Mouse (Mus musculus) forebrain, embryonic 14.5 days (tissue): ENCODE results near the gene Mrpl28. TPM values are rescaled to one million over a fixed set of nuclear protein-coding genes. Genes with fewer than 3 reads are reported as not detected.

Experiments
- polyA plus RNA-seq: library from polyadenylated mRNA; unstranded; fragments of >200 nt; fragmentation: Nextera tagmentation; extraction: Ambion mirVana; gene quantifications from 2 replicates; pipeline ENCODE4 v1.2.1, GENCODE M21; 2014

The Mrpl28 gene
- polyA plus RNA-seq, 1 experiment from 2014 or later: 250 TPM

Other genes with a start within 250 kb of the Mrpl28 start
- gene Mettl26, start 248.4 kb upstream of the Mrpl28 start, polyA plus RNA-seq: 60.5 and 66.0 TPM in 2 replicates
- 0.36 and 0.47 TPM in 2 replicates for gene Wfikkn1, start 242.6 kb upstream of the Mrpl28 start, polyA plus RNA-seq
- gene Rab40c, start 203.8 kb upstream of the Mrpl28 start, polyA plus RNA-seq: 31.6 and 33.3 TPM in 2 replicates
- 49.5 and 52.6 TPM in 2 replicates for gene Pigq, start 178.6 kb upstream of the Mrpl28 start, polyA plus RNA-seq
- not detected in 2 replicates for gene Nhlrc4, start 178.5 kb upstream of the Mrpl28 start, polyA plus RNA-seq
- 0.18 TPM in 1 of 2 replicates, not detected in the other for gene A930017K11Rik, start 170.9 kb upstream of the Mrpl28 start, polyA plus RNA-seq
- gene Capn15, start 137.7 kb upstream of the Mrpl28 start, polyA plus RNA-seq: 17.0 and 20.3 TPM in 2 replicates
- 15.2 and 20.5 TPM in 2 replicates for gene Rab11fip3, start 53.9 kb upstream of the Mrpl28 start, polyA plus RNA-seq
- 13.6 and 14.4 TPM in 2 replicates for gene Decr2, start 33.2 kb upstream of the Mrpl28 start, polyA plus RNA-seq
- 31.3 and 40.0 TPM in 2 replicates for gene Nme4, start 27.9 kb upstream of the Mrpl28 start, polyA plus RNA-seq
- gene Tmem8, start 10.2 kb upstream of the Mrpl28 start, polyA plus RNA-seq: 1.5 and 1.9 TPM in 2 replicates
- 10.3 and 11.0 TPM in 2 replicates for gene Axin1, start 15.2 kb downstream of the Mrpl28 start, polyA plus RNA-seq
- not detected in 2 replicates for gene Pdia2, start 75.6 kb downstream of the Mrpl28 start, polyA plus RNA-seq
- gene Rgs11, start 79.5 kb downstream of the Mrpl28 start, polyA plus RNA-seq: 1.7 and 3.2 TPM in 2 replicates
- gene Arhgdig, start 84.3 kb downstream of the Mrpl28 start, polyA plus RNA-seq: 33.8 and 44.4 TPM in 2 replicates
- gene Fam234a, start 120.7 kb downstream of the Mrpl28 start, polyA plus RNA-seq: 15.8 and 21.4 TPM in 2 replicates
- 81.4 and 101 TPM in 2 replicates for gene Luc7l, start 129.4 kb downstream of the Mrpl28 start, polyA plus RNA-seq